In the genomic region with DNA sequence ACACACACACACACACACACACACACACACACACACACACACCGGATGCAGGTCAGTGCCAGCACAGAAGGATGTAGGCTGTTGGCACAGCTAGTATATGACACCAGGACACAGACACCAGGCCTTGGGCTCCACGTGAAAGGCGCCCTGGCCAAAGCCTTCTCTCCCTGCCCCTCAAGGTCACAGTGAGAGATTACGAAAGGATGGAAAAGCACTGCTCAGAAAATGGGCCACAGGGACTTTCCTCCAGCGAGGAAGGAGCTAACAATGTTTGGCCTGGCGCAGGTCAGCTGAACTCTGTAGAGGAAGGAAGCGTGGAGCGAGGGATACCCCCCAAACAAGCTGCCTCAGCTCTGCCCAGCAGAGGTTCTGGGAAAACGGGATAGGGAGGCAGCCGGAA, we compare ENCODE assay signal across 8 mouse cellular contexts.
DNase-seq lines count a peak whose midpoint lies in the region; ATAC-seq lines count a peak whose summit lies in the region.

No protein-coding gene starts in this region.

- ATAC-seq in heart, embryonic 13.5 days (ENCODE audit: extremely low read depth, insufficient number of reproducible peaks, low FRiP score, low TSS enrichment), result 0 out of 2 replicates have a peak, but pooled peaks have one; percentile 29

- H3K4me2 ChIP-seq in heart, embryonic 13.5 days, result no peak overlapping the region

- H3K27ac ChIP-seq in heart, embryonic 13.5 days (replicated peaks), result peak overlapping the region; percentile 77
- H3K27ac ChIP-seq in limb, embryonic 10.5 days, result peak overlapping the region; percentile 27

- peak; percentile 25 for DNase-seq in thymus, postnatal 4 days
- DNase-seq in thymus, postnatal 25 days, result no peak
- DNase-seq in limb, embryonic 10.5 days (ENCODE audit: low spot score), result no peak
- DNase-seq in testis, postnatal 14 days (ENCODE audit: low spot score), result peak; percentile 70
- no peak for DNase-seq in left cerebral cortex, adult 8-10 months (ENCODE audit: low spot score in 2 of 2)
- no peak for DNase-seq in frontal cortex, postnatal 14 days (ENCODE audit: low spot score in 2 of 2)
- no peak for DNase-seq in spleen, adult 12 weeks (ENCODE audit: low spot score)

- H3K27me3 ChIP-seq in heart, embryonic 13.5 days (replicated peaks), result no peaks in the 10 kb centered on the region
- peaks cover 6% of the 10 kb centered on the region; the same call in 1 of the 2 replicates for H3K27me3 ChIP-seq in limb, embryonic 10.5 days (ENCODE audit: low read depth, poor library complexity, severe bottlenecking)

- peak overlapping the region; percentile 47 for H3K9ac ChIP-seq in heart, embryonic 13.5 days

- no peak overlapping the region for H3K4me3 ChIP-seq in heart, embryonic 13.5 days
- no peak overlapping the region for H3K4me3 ChIP-seq in limb, embryonic 10.5 days

- 46% methylated on average over 10 of the region's 10 CpGs for WGBS in heart, embryonic 13.5 days
- 72% methylated on average over 10 of the region's 10 CpGs for whole genome bisulfite sequencing in limb, embryonic 10.5 days

- no peaks in the 10 kb centered on the region for H3K36me3 ChIP-seq in heart, embryonic 13.5 days
- no peaks in the 10 kb centered on the region for H3K36me3 ChIP-seq in limb, embryonic 10.5 days

- peaks cover 61% of the 10 kb centered on the region for H3K4me1 ChIP-seq in heart, embryonic 13.5 days
- peaks cover 44% of the 10 kb centered on the region for H3K4me1 ChIP-seq in limb, embryonic 10.5 days

- H3K9me3 ChIP-seq in heart, embryonic 13.5 days, result no peaks in the 10 kb centered on the region
- H3K9me3 ChIP-seq in limb, embryonic 10.5 days (replicated peaks), result no peaks in the 10 kb centered on the region

Comparison
In these comparisons a context has a peak if more than half of its experiments do, and no peak if none do; other contexts are left out.
1. DNase-seq: peak in thymus, postnatal 4 days (single experiment) and testis, postnatal 14 days (single experiment); none in thymus, postnatal 25 days (single experiment), limb, embryonic 10.5 days (single experiment), left cerebral cortex, adult 8-10 months (0 of 2), frontal cortex, postnatal 14 days (0 of 2) and spleen, adult 12 weeks (single experiment).